Mouse (Mus musculus): Measurements from ENCODE around the gene Abcc6. TPM values are rescaled to one million over a fixed set of nuclear protein-coding genes. Genes with fewer than 3 reads are reported as not detected.
A peak's percentile ranks its signal among the peaks of the same experiment; 100 is the strongest.

Abcc6 gene
- polyA plus RNA-seq (2015; fragmentation: Nextera tagmentation; extraction: Ambion mirVana): 3.2 and 3.3 TPM in 2 replicates

- Histone ChIP-seq H3K4me3 (replicated peaks) (peak within 1 kb of the TSS; percentile 10; the same call in 1 of the 2 replicates), H3K27me3 (replicated peaks) (no peaks in the 10 kb centered on the region), H3K36me3 (no peaks in the 10 kb centered on the region), H3K9me3 (no peaks in the 10 kb centered on the region), H3K27ac (peak within 1 kb of the TSS; percentile 81), H3K9ac (no peak within 1 kb of the TSS; the same call in 1 of the 2 replicates), H3K4me2 (replicated peaks) (peak within 1 kb of the TSS; percentile 46), H3K4me1 (replicated peaks) (peaks cover 15% of the 10 kb centered on the region)
- ATAC-seq: peak; percentile 86
- WGBS: 7% methylated on average over 11 of the region's 11 CpGs
These were observed at the start of gene Abcc6 for GRCm38 (mm10) chr7:46030145-46030488. TSS of gene Abcc6 (minus strand) at chr7:46030302.

DNA sequence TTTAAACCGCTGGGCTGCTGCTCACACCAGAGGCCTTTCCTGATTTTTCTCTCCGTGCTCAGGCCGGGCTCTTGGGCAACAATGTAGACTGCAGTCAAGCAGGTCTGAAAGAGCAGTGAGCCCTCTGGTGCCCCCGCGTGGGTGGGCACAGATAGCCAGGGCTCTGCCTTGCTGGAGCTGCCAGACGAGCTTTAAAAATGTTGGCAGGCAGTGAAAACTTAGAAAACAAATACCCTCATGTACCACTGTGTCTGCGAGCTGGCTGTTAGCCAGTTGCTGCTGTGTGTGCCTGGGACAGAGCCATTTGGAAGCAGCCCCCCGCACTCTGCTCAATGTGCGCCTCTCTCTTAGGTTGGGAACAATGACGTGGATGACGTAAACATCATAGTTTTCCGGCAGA lies 47.6 kb upstream of the Abcc6 start:
- no peaks in the 10 kb centered on the region for H3K4me1 ChIP-seq (replicated peaks)
- H3K9ac ChIP-seq: no peak overlapping the region
- H3K36me3 ChIP-seq: peaks cover 53% of the 10 kb centered on the region
- H3K27ac ChIP-seq: no peak overlapping the region
- ATAC-seq: no peak
- H3K9me3 ChIP-seq: no peaks in the 10 kb centered on the region
- no peak overlapping the region for H3K4me2 ChIP-seq (replicated peaks)
- H3K4me3 ChIP-seq (replicated peaks): no peak overlapping the region
- H3K27me3 ChIP-seq (replicated peaks): no peaks in the 10 kb centered on the region
- WGBS: 86% methylated on average over 12 of the region's 12 CpGs

DNA sequence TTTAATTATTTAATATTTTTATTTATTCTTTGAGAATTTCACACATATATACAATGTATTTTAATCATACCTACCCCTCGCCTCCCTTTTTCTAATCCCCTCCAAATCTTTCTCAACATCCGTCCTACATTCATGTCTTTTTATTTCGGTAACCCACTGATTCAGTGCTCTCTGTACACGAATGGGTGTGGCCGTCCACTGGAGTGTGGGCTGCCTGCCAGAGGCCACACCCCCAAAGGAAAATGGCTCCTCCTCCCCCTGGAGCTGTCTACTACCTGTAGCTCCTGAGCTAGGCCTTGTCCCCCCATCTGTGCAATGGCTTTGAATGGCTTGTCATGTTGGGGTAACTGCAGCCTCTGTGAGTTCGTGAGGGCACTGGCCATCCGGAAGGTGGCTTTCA lies 46.7 kb upstream of the Abcc6 start:
- Histone ChIP-seq H3K4me3 (replicated peaks) (no peak overlapping the region), H3K9ac (no peak overlapping the region), H3K27ac (no peak overlapping the region), H3K4me1 (replicated peaks) (no peaks in the 10 kb centered on the region), H3K4me2 (replicated peaks) (no peak overlapping the region), H3K27me3 (replicated peaks) (no peaks in the 10 kb centered on the region), H3K9me3 (no peaks in the 10 kb centered on the region), H3K36me3 (peaks cover 54% of the 10 kb centered on the region)
- no peak for ATAC-seq
- 83% methylated on average over 7 of the region's 7 CpGs for WGBS

DNA sequence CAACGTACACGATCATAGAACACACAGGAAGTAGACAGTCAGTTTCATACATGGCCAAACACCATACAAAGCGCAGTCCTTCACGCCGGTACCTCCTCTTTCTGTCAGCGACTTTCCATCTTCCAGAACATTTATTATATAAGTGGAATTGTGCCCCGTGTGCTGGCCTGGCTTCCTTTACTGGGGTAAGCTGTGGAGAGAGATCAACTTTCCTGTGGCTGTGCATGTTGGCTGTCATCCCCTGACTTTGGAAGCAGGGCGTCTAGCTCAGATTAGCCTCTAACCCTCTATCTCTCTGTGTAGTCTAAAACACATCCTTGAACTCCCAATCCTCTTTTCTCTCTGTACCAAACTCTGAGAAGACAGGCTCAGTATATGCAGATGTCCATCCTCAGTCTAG lies 38.7 kb upstream of the Abcc6 start:
- no peak overlapping the region for H3K4me3 ChIP-seq (replicated peaks)
- no peak overlapping the region for H3K4me2 ChIP-seq (replicated peaks)
- no peak for ATAC-seq
- 96% methylated on average over 8 of the region's 8 CpGs for WGBS
- H3K9ac ChIP-seq: no peak overlapping the region
- H3K36me3 ChIP-seq: peaks cover 54% of the 10 kb centered on the region
- no peak overlapping the region for H3K27ac ChIP-seq
- H3K27me3 ChIP-seq (replicated peaks): no peaks in the 10 kb centered on the region
- H3K4me1 ChIP-seq (replicated peaks): no peaks in the 10 kb centered on the region
- no peaks in the 10 kb centered on the region for H3K9me3 ChIP-seq

DNA sequence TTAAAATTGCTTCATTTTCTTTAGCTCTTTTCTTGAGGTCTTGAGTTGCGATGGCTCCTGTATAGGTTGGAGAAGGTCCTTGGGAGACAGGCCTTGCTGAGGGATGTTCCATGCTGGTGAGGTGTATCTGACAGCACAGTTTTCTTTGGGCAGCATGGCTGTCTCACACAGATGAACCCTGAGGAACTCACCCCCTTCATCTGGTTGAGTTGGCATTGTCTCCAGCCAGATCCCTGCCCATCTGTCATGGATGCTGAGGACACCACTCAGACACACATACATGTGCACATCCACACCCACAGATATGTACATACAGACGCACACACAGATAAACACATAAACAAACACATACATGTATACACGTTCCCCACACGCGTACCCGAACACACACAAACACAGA lies 33.2 kb upstream of the Abcc6 start:
- Histone ChIP-seq H3K27me3 (replicated peaks) (no peaks in the 10 kb centered on the region), H3K4me2 (replicated peaks) (no peak overlapping the region), H3K27ac (no peak overlapping the region), H3K4me1 (replicated peaks) (no peaks in the 10 kb centered on the region), H3K4me3 (replicated peaks) (no peak overlapping the region), H3K36me3 (peaks cover 43% of the 10 kb centered on the region), H3K9ac (no peak overlapping the region), H3K9me3 (no peaks in the 10 kb centered on the region)
- no peak for ATAC-seq
- 89% methylated on average over 6 of the region's 6 CpGs for WGBS

GRCm38 (mm10) chr7:46061614-46062013 lies 31.5 kb upstream of the Abcc6 start:
- no peaks in the 10 kb centered on the region for H3K9me3 ChIP-seq
- H3K4me2 ChIP-seq (replicated peaks): no peak overlapping the region
- no peak for ATAC-seq
- H3K27ac ChIP-seq: no peak overlapping the region
- no peaks in the 10 kb centered on the region for H3K27me3 ChIP-seq (replicated peaks)
- H3K36me3 ChIP-seq: peaks cover 45% of the 10 kb centered on the region
- 92% methylated on average over 16 of the region's 16 CpGs for WGBS
- no peaks in the 10 kb centered on the region for H3K4me1 ChIP-seq (replicated peaks)
- no peak overlapping the region for H3K4me3 ChIP-seq (replicated peaks)
- H3K9ac ChIP-seq: no peak overlapping the region

GRCm38 (mm10) chr7:46060688-46061087 lies 30.6 kb upstream of the Abcc6 start:
- Histone ChIP-seq H3K4me3 (replicated peaks) (no peak overlapping the region), H3K27ac (no peak overlapping the region), H3K4me1 (replicated peaks) (no peaks in the 10 kb centered on the region), H3K36me3 (peaks cover 42% of the 10 kb centered on the region), H3K9me3 (no peaks in the 10 kb centered on the region), H3K9ac (no peak overlapping the region), H3K27me3 (replicated peaks) (no peaks in the 10 kb centered on the region), H3K4me2 (replicated peaks) (no peak overlapping the region)
- no peak for ATAC-seq
- 94% methylated on average over 8 of the region's 8 CpGs for WGBS

DNA sequence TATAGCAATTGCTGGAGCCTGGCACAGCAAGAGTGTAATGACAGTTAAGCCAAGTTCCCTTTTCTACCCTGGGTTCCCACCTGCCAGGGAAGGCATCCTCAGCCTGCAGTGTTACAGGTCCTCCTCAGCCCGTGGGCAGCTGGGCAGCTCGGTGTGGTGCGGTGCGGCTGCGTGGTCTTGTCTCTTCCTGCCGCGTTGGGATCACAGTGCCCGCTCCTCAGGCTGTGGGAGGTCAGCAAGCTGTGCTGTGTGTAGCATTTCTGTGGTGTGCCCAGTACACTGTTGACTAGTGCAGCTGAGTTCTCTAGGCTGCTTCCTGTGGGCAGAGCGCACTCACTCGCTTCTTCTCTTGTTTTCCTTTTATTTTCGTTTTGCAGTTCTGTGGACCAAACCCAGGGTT lies 28.8 kb upstream of the Abcc6 start:
- no peak overlapping the region for H3K9ac ChIP-seq
- WGBS: 93% methylated on average over 11 of the region's 11 CpGs
- no peak for ATAC-seq
- peaks cover 58% of the 10 kb centered on the region for H3K36me3 ChIP-seq
- H3K4me3 ChIP-seq (replicated peaks): no peak overlapping the region
- H3K27ac ChIP-seq: no peak overlapping the region
- H3K9me3 ChIP-seq: no peaks in the 10 kb centered on the region
- H3K4me1 ChIP-seq (replicated peaks): no peaks in the 10 kb centered on the region
- H3K27me3 ChIP-seq (replicated peaks): no peaks in the 10 kb centered on the region
- H3K4me2 ChIP-seq (replicated peaks): no peak overlapping the region

- H3K4me1 ChIP-seq (replicated peaks): no peaks in the 10 kb centered on the region
- no peak overlapping the region for H3K27ac ChIP-seq
- WGBS: 86% methylated on average over 3 of the region's 3 CpGs
- no peaks in the 10 kb centered on the region for H3K9me3 ChIP-seq
- no peak overlapping the region for H3K9ac ChIP-seq
- no peak overlapping the region for H3K4me3 ChIP-seq (replicated peaks)
- H3K36me3 ChIP-seq: peaks cover 35% of the 10 kb centered on the region
- ATAC-seq: no peak
- H3K27me3 ChIP-seq (replicated peaks): no peaks in the 10 kb centered on the region
- H3K4me2 ChIP-seq (replicated peaks): no peak overlapping the region
These were observed 23.5 kb upstream of the Abcc6 start for GRCm38 (mm10) chr7:46053566-46053965.

GRCm38 (mm10) chr7:46052161-46052821 lies 22.2 kb upstream of the Abcc6 start:
- ATAC-seq: no peak
- H3K9me3 ChIP-seq: no peaks in the 10 kb centered on the region
- peaks cover 6% of the 10 kb centered on the region; the same call in 1 of the 2 replicates for H3K4me1 ChIP-seq (replicated peaks)
- no peaks in the 10 kb centered on the region for H3K27me3 ChIP-seq (replicated peaks)
- peaks cover 35% of the 10 kb centered on the region for H3K36me3 ChIP-seq
- no peak overlapping the region for H3K4me3 ChIP-seq (replicated peaks)
- 91% methylated on average over 4 of the region's 4 CpGs for WGBS
- no peak overlapping the region for H3K4me2 ChIP-seq (replicated peaks)
- H3K27ac ChIP-seq: no peak overlapping the region
- H3K9ac ChIP-seq: no peak overlapping the region

GRCm38 (mm10) chr7:46049981-46050380 lies 19.9 kb upstream of the Abcc6 start:
- Histone ChIP-seq H3K27ac (no peak overlapping the region), H3K4me1 (replicated peaks) (peaks cover 8% of the 10 kb centered on the region; the same call in 1 of the 2 replicates), H3K9me3 (no peaks in the 10 kb centered on the region), H3K9ac (no peak overlapping the region), H3K27me3 (replicated peaks) (no peaks in the 10 kb centered on the region), H3K36me3 (peaks cover 34% of the 10 kb centered on the region), H3K4me3 (replicated peaks) (no peak overlapping the region), H3K4me2 (replicated peaks) (no peak overlapping the region)
- 91% methylated on average over 7 of the region's 7 CpGs for WGBS
- no peak for ATAC-seq

- no peaks in the 10 kb centered on the region for H3K9me3 ChIP-seq
- H3K4me2 ChIP-seq (replicated peaks): no peak overlapping the region
- 74% methylated on average over 13 of the region's 13 CpGs for WGBS
- peaks cover 8% of the 10 kb centered on the region; the same call in 1 of the 2 replicates for H3K4me1 ChIP-seq (replicated peaks)
- ATAC-seq: peak; percentile 96
- peaks cover 27% of the 10 kb centered on the region for H3K36me3 ChIP-seq
- H3K27ac ChIP-seq: peak overlapping the region; percentile 76
- H3K4me3 ChIP-seq (replicated peaks): no peak overlapping the region
- no peak overlapping the region; the same call in 1 of the 2 replicates for H3K9ac ChIP-seq
- no peaks in the 10 kb centered on the region for H3K27me3 ChIP-seq (replicated peaks)
These were observed 17.9 kb upstream of the Abcc6 start for GRCm38 (mm10) chr7:46047873-46048562.

DNA sequence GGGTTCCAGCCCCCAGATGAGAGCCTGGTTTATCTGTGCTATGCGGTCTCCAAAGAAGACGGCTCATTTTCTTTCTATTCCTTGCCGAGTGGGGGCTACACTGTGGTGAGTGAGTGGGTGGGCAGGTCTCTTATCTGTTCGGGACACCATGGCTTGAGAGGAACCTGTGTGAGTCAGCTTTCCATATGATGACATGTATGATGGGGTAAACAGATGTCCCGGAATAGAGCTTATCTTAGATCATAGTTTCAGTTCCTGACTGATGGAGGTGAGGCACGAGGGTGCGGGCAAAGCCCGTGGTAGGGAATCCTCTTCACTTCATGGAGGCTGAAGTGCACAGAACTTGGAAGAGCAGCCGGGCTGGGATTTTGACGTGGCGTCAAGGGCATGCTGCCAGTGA lies 15.8 kb upstream of the Abcc6 start:
- H3K36me3 ChIP-seq: peaks cover 44% of the 10 kb centered on the region

More for the DNA sequence above, 15.8 kb upstream of the Abcc6 start:
- WGBS: 91% methylated on average over 11 of the region's 11 CpGs
- no peaks in the 10 kb centered on the region for H3K27me3 ChIP-seq (replicated peaks)
- no peak overlapping the region for H3K4me3 ChIP-seq (replicated peaks)
- peaks cover 8% of the 10 kb centered on the region; the same call in 1 of the 2 replicates for H3K4me1 ChIP-seq (replicated peaks)
- H3K27ac ChIP-seq: no peak overlapping the region
- H3K4me2 ChIP-seq (replicated peaks): no peak overlapping the region
- H3K9ac ChIP-seq: no peak overlapping the region
- no peaks in the 10 kb centered on the region for H3K9me3 ChIP-seq
- ATAC-seq: no peak
